ENCODE assay signal across 17 mouse cellular contexts in the genomic region with DNA sequence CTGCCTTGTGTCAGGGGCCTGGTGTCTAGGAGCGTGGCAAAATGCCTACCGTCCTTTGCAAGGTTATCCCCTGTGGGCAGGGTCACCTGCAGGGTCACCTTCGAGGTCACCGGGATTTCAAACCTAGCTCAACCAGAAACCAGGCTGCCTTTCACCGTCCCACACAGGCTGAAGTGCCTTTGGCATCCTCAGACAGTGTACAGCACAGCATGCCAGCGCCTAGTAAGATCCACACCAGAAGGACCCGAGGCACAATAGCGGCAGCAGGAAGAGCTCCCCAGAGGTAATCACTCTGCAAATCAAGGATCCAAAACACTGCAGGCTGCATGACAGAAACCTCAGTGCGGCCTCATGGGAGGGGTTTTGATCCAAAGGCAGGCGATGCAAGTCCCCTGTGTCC.
"Had no signal": no experiment of that assay in that cellular context is flagged by ENCODE, and none has a peak within 500 bp of the region (broad histone marks: within the 10 kb centered on the region; RNA-seq: fewer than 3 reads in every experiment).

No protein-coding gene starts in this region.

- DNase-seq: lung, adult 18-20 months; lung, embryonic 14.5 days; lung, postnatal 10 days; lung, postnatal 4 days; midbrain, embryonic 14.5 days; right cerebral cortex, adult 18-20 months; right cerebral cortex, postnatal 25 days; right cerebral cortex, postnatal 4 days; spleen, adult 18-20 months; thymus, adult 18-20 months; thymus, postnatal 14 days; thymus, postnatal 36 days had no signal

- ATAC-seq: midbrain, embryonic 16.5 days had no signal

- H3K36me3 ChIP-seq: midbrain, embryonic 10.5 days; neural tube, embryonic 13.5 days; neural tube, embryonic 15.5 days had no signal

- H3K4me3 ChIP-seq: midbrain, embryonic 10.5 days; myocyte; neural tube, embryonic 13.5 days; neural tube, embryonic 15.5 days had no signal

- H3K9me3 ChIP-seq: midbrain, embryonic 10.5 days; neural tube, embryonic 13.5 days; neural tube, embryonic 15.5 days had no signal

- H3K9ac ChIP-seq: lung, embryonic 14.5 days; neural tube, embryonic 13.5 days; neural tube, embryonic 15.5 days had no signal

- H3K27ac ChIP-seq: midbrain, embryonic 10.5 days; neural tube, embryonic 13.5 days; neural tube, embryonic 15.5 days had no signal
